Mouse (Mus musculus): ENCODE measurements around the gene Slc25a21.

The Slc25a21 gene

GRCm38 (mm10) chr12:57185475-57185874 is 11.8 kb downstream of the Slc25a21 start:
- intact Hi-C loops (cut with DNase I), result loop anchor here (10.0 kb wide), 1 partner anchor 511 kb away; no protein-coding TSS in a partner anchor

- intact Hi-C loops (cut with DNase I), result loop anchor here (10.0 kb wide), 1 partner anchor 510 kb away; no protein-coding TSS in a partner anchor
These were observed 12.7 kb downstream of the Slc25a21 start for GRCm38 (mm10) chr12:57184401-57185147.

- intact Hi-C loops (cut with DNase I), result loop anchor here (10.0 kb wide), 1 partner anchor 505 kb away; no protein-coding TSS in a partner anchor
These were observed 17.6 kb downstream of the Slc25a21 start for GRCm38 (mm10) chr12:57179465-57180188.

GRCm38 (mm10) chr12:57178818-57179217 is 18.5 kb downstream of the Slc25a21 start:
- intact Hi-C loops (cut with DNase I), result no loop called here

GRCm38 (mm10) chr12:57163294-57163693 is 34.0 kb downstream of the Slc25a21 start:
- intact Hi-C loops (cut with DNase I), result no loop called here

- intact Hi-C loops (cut with DNase I), result no loop called here
These were observed 34.4 kb downstream of the Slc25a21 start for GRCm38 (mm10) chr12:57162840-57163239.

GRCm38 (mm10) chr12:57159904-57160303 is 37.4 kb downstream of the Slc25a21 start:
- intact Hi-C loops (cut with DNase I), result no loop called here

GRCm38 (mm10) chr12:57158266-57158665 is 39.0 kb downstream of the Slc25a21 start:
- intact Hi-C loops (cut with DNase I), result no loop called here

- intact Hi-C loops (cut with DNase I), result no loop called here
These were observed 58.3 kb downstream of the Slc25a21 start for GRCm38 (mm10) chr12:57138937-57139336.

- intact Hi-C loops (cut with DNase I), result no loop called here
These were observed 59.5 kb downstream of the Slc25a21 start for GRCm38 (mm10) chr12:57137809-57138208.

- intact Hi-C loops (cut with DNase I), result no loop called here
These were observed 78.7 kb downstream of the Slc25a21 start for GRCm38 (mm10) chr12:57118602-57119001.

- intact Hi-C loops (cut with DNase I), result no loop called here
These were observed 81.8 kb downstream of the Slc25a21 start for GRCm38 (mm10) chr12:57115516-57115915.

- intact Hi-C loops (cut with DNase I), result no loop called here
These were observed 87.9 kb downstream of the Slc25a21 start for GRCm38 (mm10) chr12:57109363-57109762.

- intact Hi-C loops (cut with DNase I), result no loop called here
These were observed 95.0 kb downstream of the Slc25a21 start for GRCm38 (mm10) chr12:57102322-57102721.

- intact Hi-C loops (cut with DNase I), result no loop called here
These were observed 96.7 kb downstream of the Slc25a21 start for GRCm38 (mm10) chr12:57100549-57100948.

GRCm38 (mm10) chr12:57099066-57099465 is 98.2 kb downstream of the Slc25a21 start:
- intact Hi-C loops (cut with DNase I), result no loop called here

- intact Hi-C loops (cut with DNase I), result no loop called here
These were observed 98.9 kb downstream of the Slc25a21 start for GRCm38 (mm10) chr12:57098371-57098770.

GRCm38 (mm10) chr12:57093107-57093506 is 104.2 kb downstream of the Slc25a21 start:
- intact Hi-C loops (cut with DNase I), result no loop called here

GRCm38 (mm10) chr12:57084519-57084918 is 112.8 kb downstream of the Slc25a21 start:
- intact Hi-C loops (cut with DNase I), result no loop called here

- intact Hi-C loops (cut with DNase I), result no loop called here
These were observed 113.7 kb downstream of the Slc25a21 start for GRCm38 (mm10) chr12:57083533-57083932.

- intact Hi-C loops (cut with DNase I), result no loop called here
These were observed 120.7 kb downstream of the Slc25a21 start for GRCm38 (mm10) chr12:57076606-57077005.

- intact Hi-C loops (cut with DNase I), result no loop called here
These were observed 124.7 kb downstream of the Slc25a21 start for GRCm38 (mm10) chr12:57072616-57073015.

Measured in adrenal gland (tissue).